Mouse (Mus musculus): Measurements from ENCODE around the gene Ctu1. TPM values are rescaled to one million over a fixed set of nuclear protein-coding genes. Genes with fewer than 3 reads are reported as not detected.
"Not testable (repeated sequence)": the region's sequence is repeated elsewhere in the genome, so short reads cannot be mapped to it uniquely, and the experiment has no call there.

Gene Ctu1
- polyA plus RNA-seq, 1 experiment from 2014 or later, result 4.5 TPM

DNA sequence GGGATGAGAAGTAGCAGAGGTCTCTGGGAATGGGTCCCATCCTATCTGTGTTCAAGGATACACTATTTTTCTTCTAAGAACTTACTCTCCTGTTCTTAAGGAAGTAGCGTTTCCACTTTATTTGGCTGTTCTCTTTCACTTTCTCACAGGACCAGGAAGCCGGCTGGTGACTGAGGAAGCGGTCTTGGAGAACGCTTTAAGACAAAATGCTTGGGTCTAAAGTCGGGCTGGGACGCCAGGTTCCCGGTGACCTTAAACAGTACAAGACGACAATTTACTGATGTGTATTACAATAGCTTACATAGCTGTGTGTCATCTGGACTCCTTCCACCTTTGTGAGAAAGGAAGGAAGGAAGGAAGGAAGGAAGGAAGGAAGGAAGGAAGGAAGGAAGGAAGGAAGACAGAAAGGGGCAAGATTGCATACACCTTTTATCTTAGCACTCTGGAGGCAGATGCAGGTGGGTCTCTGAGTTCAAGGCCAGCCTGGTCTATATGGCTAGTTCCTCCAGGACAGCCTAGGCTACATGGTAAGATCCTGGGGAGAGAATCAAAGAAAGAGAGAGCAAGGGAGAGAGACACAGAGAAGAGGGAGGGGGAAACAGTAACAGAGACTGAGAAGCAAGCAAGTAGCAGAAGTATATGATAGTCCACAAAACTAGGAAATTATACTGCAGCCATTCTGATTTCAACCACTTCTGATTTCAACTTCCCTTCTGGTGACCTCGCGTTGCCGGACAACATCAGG lies 580 bp upstream of the Ctu1 start:
- 59% methylated on average over 11 of the region's 11 CpGs for WGBS (ENCODE audit: insufficient replicate concordance)
- Histone ChIP-seq H3K4me1 (ENCODE audit: insufficient read depth) (peaks cover 11% of the 10 kb centered on the region), H3K27ac (ENCODE audit: low read depth) (peak overlapping the region; percentile 46), H3K4me3 (ENCODE audit: low read depth, low read length) (peak overlapping the region; percentile 66), H3K9ac (replicated peaks) (peak overlapping the region; percentile 12; the same call in 1 of the 2 replicates), H3K36me3 (replicated peaks; ENCODE audit: insufficient read depth, low read length) (peaks cover 11% of the 10 kb centered on the region), H3K27me3 (ENCODE audit: insufficient read depth, low read length) (no peaks in the 10 kb centered on the region), H3K4me2 (ENCODE audit: low read depth, low read length) (peak overlapping the region; percentile 74), H3K9me3 (ENCODE audit: low read length) (no peaks in the 10 kb centered on the region)
- no peak for TF ChIP-seq EP300 (IDR thresholded peaks at IDR 0.05; ENCODE audit: low read depth)
- no peak for TF ChIP-seq CTCF (IDR thresholded peaks at IDR 0.05; ENCODE audit: low read depth)
- DNase-seq, result no peak
- ATAC-seq, result no peak; the same call in 1 of the 2 replicates

DNA sequence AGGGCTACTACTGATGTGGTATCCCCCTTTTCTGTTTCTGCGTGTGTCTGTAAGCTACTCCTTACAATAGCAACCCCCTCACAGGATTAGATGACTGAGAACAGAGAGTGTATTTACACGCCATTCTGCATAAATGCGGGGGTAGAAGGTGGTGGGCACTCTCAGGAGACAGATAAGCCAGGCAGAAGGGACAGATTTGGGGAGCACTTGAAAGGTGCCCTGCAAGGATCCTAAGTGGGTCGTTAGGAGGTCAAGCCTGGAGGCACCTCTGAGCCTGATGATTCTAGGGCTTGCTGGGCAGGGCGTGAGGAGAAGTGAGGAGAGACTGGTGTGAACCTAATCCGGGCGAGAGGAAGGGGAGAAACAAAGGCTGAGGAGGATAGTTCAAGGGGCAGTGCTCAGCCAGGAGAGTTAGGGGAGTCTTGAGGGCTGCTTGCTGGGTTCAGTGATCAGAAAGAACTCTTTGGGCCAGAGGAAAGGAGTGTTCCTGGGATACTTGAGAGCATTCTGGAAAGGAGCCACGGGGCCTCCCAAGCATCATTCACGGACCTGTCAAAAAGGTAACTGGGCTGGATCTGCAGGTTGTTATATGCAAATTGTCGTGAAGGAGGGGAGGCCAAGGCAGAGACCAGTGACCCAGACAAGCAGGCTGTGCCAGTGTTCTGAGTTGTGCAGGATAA lies 905 bp downstream of the Ctu1 start:
- H3K27me3 ChIP-seq (ENCODE audit: insufficient read depth, low read length), result no peaks in the 10 kb centered on the region
- no peak for TF ChIP-seq CTCF (IDR thresholded peaks at IDR 0.05; ENCODE audit: low read depth)
- no peak for TF ChIP-seq EP300 (IDR thresholded peaks at IDR 0.05; ENCODE audit: low read depth)
- H3K36me3 ChIP-seq (replicated peaks; ENCODE audit: insufficient read depth, low read length), result peaks cover 24% of the 10 kb centered on the region
- no peak overlapping the region for H3K27ac ChIP-seq (ENCODE audit: low read depth)
- 17% methylated on average over 10 of the region's 10 CpGs for WGBS (ENCODE audit: insufficient replicate concordance)
- H3K4me1 ChIP-seq (ENCODE audit: insufficient read depth), result peaks cover 11% of the 10 kb centered on the region
- H3K4me2 ChIP-seq (ENCODE audit: low read depth, low read length), result peak overlapping the region; percentile 74
- H3K9me3 ChIP-seq (ENCODE audit: low read length), result no peaks in the 10 kb centered on the region
- H3K9ac ChIP-seq (replicated peaks), result peak overlapping the region; percentile 67
- DNase-seq (no peak), ATAC-seq (no peak)
- peak overlapping the region; percentile 66 for H3K4me3 ChIP-seq (ENCODE audit: low read depth, low read length)

GRCm38 (mm10) chr7:43675091-43675490 lies 3.3 kb downstream of the Ctu1 start:
- peaks cover 11% of the 10 kb centered on the region for H3K4me1 ChIP-seq (ENCODE audit: insufficient read depth)
- 91% methylated on average over 32 of the region's 32 CpGs for WGBS (ENCODE audit: insufficient replicate concordance)
- H3K9ac ChIP-seq (replicated peaks), result no peak overlapping the region
- no peak overlapping the region for H3K4me3 ChIP-seq (ENCODE audit: low read depth, low read length)
- H3K27me3 ChIP-seq (ENCODE audit: insufficient read depth, low read length), result no peaks in the 10 kb centered on the region
- ATAC-seq (no peak), DNase-seq (no peak)
- H3K4me2 ChIP-seq (ENCODE audit: low read depth, low read length), result no peak overlapping the region
- no peak overlapping the region for H3K27ac ChIP-seq (ENCODE audit: low read depth)
- TF ChIP-seq EP300 (IDR thresholded peaks at IDR 0.05; ENCODE audit: low read depth), result no peak
- TF ChIP-seq CTCF (IDR thresholded peaks at IDR 0.05; ENCODE audit: low read depth), result no peak
- H3K9me3 ChIP-seq (ENCODE audit: low read length), result no peaks in the 10 kb centered on the region
- peaks cover 24% of the 10 kb centered on the region for H3K36me3 ChIP-seq (replicated peaks; ENCODE audit: insufficient read depth, low read length)

- DNase-seq (peak; percentile 58), ATAC-seq (no peak)
- Histone ChIP-seq H3K27ac (ENCODE audit: low read depth) (no peak overlapping the region), H3K4me2 (ENCODE audit: low read depth, low read length) (no peak overlapping the region), H3K4me3 (ENCODE audit: low read depth, low read length) (no peak overlapping the region), H3K27me3 (ENCODE audit: insufficient read depth, low read length) (no peaks in the 10 kb centered on the region), H3K9ac (replicated peaks) (no peak overlapping the region), H3K9me3 (ENCODE audit: low read length) (no peaks in the 10 kb centered on the region), H3K36me3 (replicated peaks; ENCODE audit: insufficient read depth, low read length) (peaks cover 24% of the 10 kb centered on the region), H3K4me1 (ENCODE audit: insufficient read depth) (no peaks in the 10 kb centered on the region)
- TF ChIP-seq CTCF (IDR thresholded peaks at IDR 0.05; ENCODE audit: low read depth) (peak; percentile 66), EP300 (IDR thresholded peaks at IDR 0.05; ENCODE audit: low read depth) (no peak)
These were observed 6.7 kb downstream of the Ctu1 start for GRCm38 (mm10) chr7:43678517-43678916.

DNA sequence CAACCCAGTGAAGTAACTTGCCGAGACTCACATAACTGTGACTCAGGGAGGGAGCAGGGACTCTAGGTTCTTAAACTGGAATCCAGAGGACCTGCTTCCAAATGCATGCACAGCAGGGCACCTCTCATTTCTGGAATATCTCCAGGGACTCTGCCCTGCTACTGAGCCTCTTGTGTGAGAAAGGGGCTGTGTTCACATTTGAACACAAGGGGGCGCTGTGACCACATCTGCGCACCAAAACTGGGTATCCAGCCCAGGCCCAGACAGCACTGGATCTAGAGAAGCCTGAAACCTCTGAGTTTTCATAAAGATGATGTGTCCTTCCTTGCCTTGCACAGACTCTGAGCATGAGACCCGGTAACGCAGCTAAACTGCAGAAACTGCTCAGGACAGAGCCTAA lies 9.1 kb downstream of the Ctu1 start:
- Histone ChIP-seq H3K9ac (replicated peaks) (no peak overlapping the region), H3K36me3 (replicated peaks; ENCODE audit: insufficient read depth, low read length) (peaks cover 16% of the 10 kb centered on the region), H3K4me1 (ENCODE audit: insufficient read depth) (no peaks in the 10 kb centered on the region), H3K27me3 (ENCODE audit: insufficient read depth, low read length) (no peaks in the 10 kb centered on the region), H3K27ac (ENCODE audit: low read depth) (no peak overlapping the region), H3K4me3 (ENCODE audit: low read depth, low read length) (no peak overlapping the region), H3K4me2 (ENCODE audit: low read depth, low read length) (no peak overlapping the region), H3K9me3 (ENCODE audit: low read length) (no peaks in the 10 kb centered on the region)
- ATAC-seq (peak; percentile 38; the same call in 1 of the 2 replicates), DNase-seq (peak; percentile 70)
- no peak for TF ChIP-seq EP300 (IDR thresholded peaks at IDR 0.05; ENCODE audit: low read depth)
- TF ChIP-seq CTCF (IDR thresholded peaks at IDR 0.05; ENCODE audit: low read depth), result peak; percentile 86
- WGBS (ENCODE audit: insufficient replicate concordance), result 20% methylated on average over 5 of the region's 5 CpGs

GRCm38 (mm10) chr7:43682511-43682910 lies 10.7 kb downstream of the Ctu1 start:
- not testable (repeated sequence) for ATAC-seq, DNase-seq
- WGBS (ENCODE audit: insufficient replicate concordance), result 14% methylated on average over 1 of the region's 1 CpGs

More at GRCm38 (mm10) chr7:43682511-43682910, 10.7 kb downstream of the Ctu1 start:
- not testable (repeated sequence) for H3K27ac ChIP-seq (ENCODE audit: low read depth); H3K9ac ChIP-seq (replicated peaks); H3K9me3 ChIP-seq (ENCODE audit: low read length); H3K27me3 ChIP-seq (ENCODE audit: insufficient read depth, low read length); H3K4me1 ChIP-seq (ENCODE audit: insufficient read depth); H3K36me3 ChIP-seq (replicated peaks; ENCODE audit: insufficient read depth, low read length); H3K4me3 ChIP-seq (ENCODE audit: low read depth, low read length); H3K4me2 ChIP-seq (ENCODE audit: low read depth, low read length)
- peak; percentile 38 for TF ChIP-seq CTCF (IDR thresholded peaks at IDR 0.05; ENCODE audit: low read depth)
